Mouse (Mus musculus) kidney, postnatal 4 days (tissue): ENCODE measurements at regions not wholly inside any gene's neighbourhood (a gene's known extent, or its start where the extent isn't known, plus 50 kb on each side); places are given as distances from the start of the nearest gene placed in this dataset.

Source experiments
- DNase-seq, 2 experiments: peaks; one replicate each; pipeline ENCODE4 v3.0.0; 2021; ENCODE audit warnings: mixed read lengths in 2 of 2

GRCm38 (mm10) chr4:33595763-33596162, 285.7 kb downstream of the Rngtt start:
- no peak for DNase-seq

GRCm38 (mm10) chr4:33599966-33600365, 289.9 kb downstream of the Rngtt start:
- DNase-seq, result no peak

- DNase-seq, result no peak
Observed at GRCm38 (mm10) chr4:33600805-33601204, 290.7 kb downstream of the Rngtt start.

GRCm38 (mm10) chr4:33604636-33605035, 294.5 kb downstream of the Rngtt start:
- DNase-seq, result no peak

- DNase-seq, result peak in 1 of 2 experiments; percentile 14
Observed at GRCm38 (mm10) chr4:33639821-33640575, 284.4 kb upstream of the Cnr1 start.

GRCm38 (mm10) chr4:33640576-33641255, 283.7 kb upstream of the Cnr1 start:
- DNase-seq, result peak; percentile 18 to 29

- peak in 1 of 2 experiments; percentile 11 for DNase-seq
Observed at GRCm38 (mm10) chr4:33641883-33642282, 282.5 kb upstream of the Cnr1 start.

GRCm38 (mm10) chr4:33642526-33642925, 281.9 kb upstream of the Cnr1 start:
- DNase-seq, result peak; percentile 49 to 67

GRCm38 (mm10) chr4:33645217-33645616, 279.2 kb upstream of the Cnr1 start:
- no peak for DNase-seq

GRCm38 (mm10) chr4:33651292-33651691, 273.1 kb upstream of the Cnr1 start:
- DNase-seq, result peak in 1 of 2 experiments; percentile 18

- DNase-seq, result no peak
Observed at GRCm38 (mm10) chr4:33659766-33660165, 264.6 kb upstream of the Cnr1 start.

GRCm38 (mm10) chr4:33660553-33660952, 263.8 kb upstream of the Cnr1 start:
- DNase-seq, result no peak

- no peak for DNase-seq
Observed at GRCm38 (mm10) chr4:33661862-33662261, 262.5 kb upstream of the Cnr1 start.

- DNase-seq, result no peak
Observed at GRCm38 (mm10) chr4:33662965-33663364, 261.4 kb upstream of the Cnr1 start.

GRCm38 (mm10) chr4:33663616-33664473, 260.5 kb upstream of the Cnr1 start:
- peak in 1 of 2 experiments; percentile 14 for DNase-seq

- DNase-seq, result peak; percentile 46 to 63
Observed at GRCm38 (mm10) chr4:33664474-33664822, 259.9 kb upstream of the Cnr1 start.

- DNase-seq, result peak; percentile 38 to 59
Observed at GRCm38 (mm10) chr4:33665250-33665873, 259.0 kb upstream of the Cnr1 start.

- DNase-seq, result peak in 1 of 2 experiments; percentile 8
Observed at GRCm38 (mm10) chr4:33668431-33668830, 256.0 kb upstream of the Cnr1 start.

- no peak for DNase-seq
Observed at GRCm38 (mm10) chr4:33675044-33675443, 249.3 kb upstream of the Cnr1 start.

GRCm38 (mm10) chr4:33679351-33679750, 245.0 kb upstream of the Cnr1 start:
- no peak for DNase-seq

GRCm38 (mm10) chr4:33686135-33686534, 238.3 kb upstream of the Cnr1 start:
- DNase-seq, result no peak

GRCm38 (mm10) chr4:33687434-33687833, 237.0 kb upstream of the Cnr1 start:
- no peak for DNase-seq

GRCm38 (mm10) chr4:33693441-33693840, 231.0 kb upstream of the Cnr1 start:
- DNase-seq, result no peak
